Mouse (Mus musculus): ENCODE data around the gene Pdlim7. TPM values are rescaled to one million over a fixed set of nuclear protein-coding genes. Genes with fewer than 3 reads are reported as not detected.
A peak's percentile ranks its signal among the peaks of the same experiment; 100 is the strongest.

Pdlim7 gene
- polyA plus RNA-seq, 1 experiment, result 344 TPM

- no peaks in the 10 kb centered on the region for H3K79me3 ChIP-seq (ENCODE audit: low read depth)
- TF ChIP-seq CEBPB (IDR thresholded peaks at IDR 0.05; ENCODE audit: low read depth), result no peak
- no peak for TF ChIP-seq MYOG (IDR thresholded peaks at IDR 0.05; ENCODE audit: control insufficient read depth, extremely low read depth, insufficient read length)
- TF ChIP-seq MAX (IDR thresholded peaks at IDR 0.05), result no peak
- no peak for TF ChIP-seq USF1 (IDR thresholded peaks at IDR 0.05; ENCODE audit: low read depth)
- TF ChIP-seq MYOD1 (IDR thresholded peaks at IDR 0.05; ENCODE audit: control insufficient read depth, insufficient read length, low read depth), result no peak
- TF ChIP-seq CTCF (IDR thresholded peaks at IDR 0.05; ENCODE audit: control insufficient read depth, insufficient read depth, insufficient read length), result no peak
- TF ChIP-seq FOSL1 (IDR thresholded peaks at IDR 0.05; ENCODE audit: insufficient read depth, low read length, poor library complexity, severe bottlenecking), result no peak
- no peaks in the 10 kb centered on the region for H3K79me2 ChIP-seq (ENCODE audit: control insufficient read depth, insufficient read depth)
- H3K4me3 ChIP-seq (ENCODE audit: insufficient read depth, poor library complexity, severe bottlenecking), result peak overlapping the region; percentile 36
- peak overlapping the region; percentile 75 for H3ac ChIP-seq (ENCODE audit: control insufficient read depth, insufficient read length, low read depth)
- H3K27me3 ChIP-seq (ENCODE audit: control insufficient read depth, insufficient read depth, insufficient read length), result no peaks in the 10 kb centered on the region
- no peaks in the 10 kb centered on the region for H3K36me3 ChIP-seq (ENCODE audit: control insufficient read depth, insufficient read depth)
Measured at GRCm38 (mm10) chr13:55472132-55473022, 41.1 kb downstream of the Pdlim7 start.

- Histone ChIP-seq H3K79me3 (ENCODE audit: low read depth) (no peaks in the 10 kb centered on the region), H3K36me3 (ENCODE audit: control insufficient read depth, insufficient read depth) (no peaks in the 10 kb centered on the region), H3K79me2 (ENCODE audit: control insufficient read depth, insufficient read depth) (no peaks in the 10 kb centered on the region), H3ac (ENCODE audit: control insufficient read depth, insufficient read length, low read depth) (peak overlapping the region; percentile 75), H3K27me3 (ENCODE audit: control insufficient read depth, insufficient read depth, insufficient read length) (no peaks in the 10 kb centered on the region), H3K4me3 (ENCODE audit: insufficient read depth, poor library complexity, severe bottlenecking) (peak overlapping the region; percentile 36)
- TF ChIP-seq FOSL1 (IDR thresholded peaks at IDR 0.05; ENCODE audit: insufficient read depth, low read length, poor library complexity, severe bottlenecking) (no peak), MYOG (IDR thresholded peaks at IDR 0.05; ENCODE audit: control insufficient read depth, extremely low read depth, insufficient read length) (no peak), CTCF (IDR thresholded peaks at IDR 0.05; ENCODE audit: control insufficient read depth, insufficient read depth, insufficient read length) (no peak), CEBPB (IDR thresholded peaks at IDR 0.05; ENCODE audit: low read depth) (no peak), MYOD1 (IDR thresholded peaks at IDR 0.05; ENCODE audit: control insufficient read depth, insufficient read length, low read depth) (no peak), MAX (IDR thresholded peaks at IDR 0.05) (no peak), USF1 (IDR thresholded peaks at IDR 0.05; ENCODE audit: low read depth) (no peak)
Measured at GRCm38 (mm10) chr13:55471819-55472131, 41.7 kb downstream of the Pdlim7 start.

GRCm38 (mm10) chr13:55471156-55471818 is 42.2 kb downstream of the Pdlim7 start:
- Histone ChIP-seq H3K79me3 (ENCODE audit: low read depth) (no peaks in the 10 kb centered on the region), H3K36me3 (ENCODE audit: control insufficient read depth, insufficient read depth) (no peaks in the 10 kb centered on the region), H3ac (ENCODE audit: control insufficient read depth, insufficient read length, low read depth) (peak overlapping the region; percentile 76), H3K4me3 (ENCODE audit: insufficient read depth, poor library complexity, severe bottlenecking) (peak overlapping the region; percentile 36), H3K79me2 (ENCODE audit: control insufficient read depth, insufficient read depth) (no peaks in the 10 kb centered on the region), H3K27me3 (ENCODE audit: control insufficient read depth, insufficient read depth, insufficient read length) (no peaks in the 10 kb centered on the region)
- TF ChIP-seq CTCF (IDR thresholded peaks at IDR 0.05; ENCODE audit: control insufficient read depth, insufficient read depth, insufficient read length), result peak; percentile 89
- peak; percentile 79 for TF ChIP-seq MAX (IDR thresholded peaks at IDR 0.05)
- no peak for TF ChIP-seq CEBPB (IDR thresholded peaks at IDR 0.05; ENCODE audit: low read depth)
- TF ChIP-seq FOSL1 (IDR thresholded peaks at IDR 0.05; ENCODE audit: insufficient read depth, low read length, poor library complexity, severe bottlenecking), result no peak

- H3K27me3 ChIP-seq (ENCODE audit: control insufficient read depth, insufficient read depth, insufficient read length), result no peaks in the 10 kb centered on the region
- TF ChIP-seq MAX (IDR thresholded peaks at IDR 0.05) (no peak), MYOD1 (IDR thresholded peaks at IDR 0.05; ENCODE audit: control insufficient read depth, insufficient read length, low read depth) (no peak), USF1 (IDR thresholded peaks at IDR 0.05; ENCODE audit: low read depth) (no peak), FOSL1 (IDR thresholded peaks at IDR 0.05; ENCODE audit: insufficient read depth, low read length, poor library complexity, severe bottlenecking) (no peak), MYOG (IDR thresholded peaks at IDR 0.05; ENCODE audit: control insufficient read depth, extremely low read depth, insufficient read length) (no peak), CEBPB (IDR thresholded peaks at IDR 0.05; ENCODE audit: low read depth) (no peak), CTCF (IDR thresholded peaks at IDR 0.05; ENCODE audit: control insufficient read depth, insufficient read depth, insufficient read length) (no peak)
- H3K36me3 ChIP-seq (ENCODE audit: control insufficient read depth, insufficient read depth), result no peaks in the 10 kb centered on the region
- H3K79me2 ChIP-seq (ENCODE audit: control insufficient read depth, insufficient read depth), result no peaks in the 10 kb centered on the region
- no peak overlapping the region for H3K4me3 ChIP-seq (ENCODE audit: insufficient read depth, poor library complexity, severe bottlenecking)
- H3K79me3 ChIP-seq (ENCODE audit: low read depth), result no peaks in the 10 kb centered on the region
- H3ac ChIP-seq (ENCODE audit: control insufficient read depth, insufficient read length, low read depth), result no peak overlapping the region
Measured at GRCm38 (mm10) chr13:55470372-55470771, 43.1 kb downstream of the Pdlim7 start.

- no peak overlapping the region for H3K4me3 ChIP-seq (ENCODE audit: insufficient read depth, poor library complexity, severe bottlenecking)
- no peaks in the 10 kb centered on the region for H3K79me3 ChIP-seq (ENCODE audit: low read depth)
- no peaks in the 10 kb centered on the region for H3K79me2 ChIP-seq (ENCODE audit: control insufficient read depth, insufficient read depth)
- H3K36me3 ChIP-seq (ENCODE audit: control insufficient read depth, insufficient read depth), result no peaks in the 10 kb centered on the region
- TF ChIP-seq MYOD1 (IDR thresholded peaks at IDR 0.05; ENCODE audit: control insufficient read depth, insufficient read length, low read depth) (no peak), CTCF (IDR thresholded peaks at IDR 0.05; ENCODE audit: control insufficient read depth, insufficient read depth, insufficient read length) (peak; percentile 33)
- no peaks in the 10 kb centered on the region for H3K27me3 ChIP-seq (ENCODE audit: control insufficient read depth, insufficient read depth, insufficient read length)
- H3ac ChIP-seq (ENCODE audit: control insufficient read depth, insufficient read length, low read depth), result no peak overlapping the region
Measured at GRCm38 (mm10) chr13:55468851-55469560, 44.5 kb downstream of the Pdlim7 start.
